Mouse (Mus musculus) heart, adult 18-20 months (tissue): ENCODE measurements around the gene Vps13d. TPM values are rescaled to one million over a fixed set of nuclear protein-coding genes. Genes with fewer than 3 reads are reported as not detected.
A peak's percentile ranks its signal among the peaks of the same experiment; 100 is the strongest.
"Not testable (repeated sequence)": the region's sequence is repeated elsewhere in the genome, so short reads cannot be mapped to it uniquely, and the experiment has no call there.

ENCODE experiments used
- DNase-seq, 2 experiments: peaks; one replicate each; pipeline ENCODE4 v3.0.0; 2021 to 2022; ENCODE audit warnings: mixed read lengths in 1 of 2
- total RNA-seq, 2 experiments: library from RNA; stranded (reverse); gene quantifications; 2 replicates each; pipeline ENCODE4 v1.2.3; 2021

The Vps13d gene
- total RNA-seq, 2 experiments from 2014 or later, result 75.5 to 76.4 TPM

DNA sequence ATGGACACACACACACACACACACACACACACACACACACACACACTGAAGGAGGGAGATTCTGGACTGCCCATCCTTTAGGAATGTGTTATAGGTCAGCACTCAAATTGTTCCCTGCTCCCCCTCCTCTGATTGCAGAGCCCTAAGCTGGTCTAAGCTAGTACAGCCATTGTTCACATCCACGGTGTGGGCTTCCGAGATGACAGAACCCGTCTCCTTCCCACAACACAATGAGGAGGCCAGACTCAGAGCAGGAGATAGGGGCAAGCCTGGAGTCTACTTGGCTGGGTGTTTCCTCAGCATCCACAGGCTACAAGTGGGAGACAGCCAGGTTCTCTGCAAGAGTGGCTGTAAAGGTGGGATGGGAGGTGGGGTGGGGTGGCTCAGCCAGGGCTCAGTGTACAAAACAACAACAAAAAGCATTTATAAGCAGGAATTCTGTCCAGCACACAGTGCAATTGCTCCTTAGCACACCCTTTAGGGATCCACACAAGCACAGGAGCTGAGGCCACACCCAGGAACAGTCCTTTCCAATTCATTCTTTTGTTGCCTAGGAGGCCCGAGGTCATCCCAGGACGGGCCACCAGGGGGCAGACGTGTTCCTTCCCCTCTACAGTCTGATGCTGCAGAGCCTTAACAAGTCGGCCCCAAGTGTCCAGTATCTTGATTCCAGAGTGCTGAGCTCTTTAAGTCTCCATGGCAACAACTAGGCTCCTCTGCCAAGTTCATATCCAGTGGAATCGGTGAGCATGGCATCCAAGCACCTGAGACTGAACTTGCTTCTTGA is 19.4 kb upstream of the Vps13d start:
- DNase-seq, result peak; percentile 93 to 97

DNA sequence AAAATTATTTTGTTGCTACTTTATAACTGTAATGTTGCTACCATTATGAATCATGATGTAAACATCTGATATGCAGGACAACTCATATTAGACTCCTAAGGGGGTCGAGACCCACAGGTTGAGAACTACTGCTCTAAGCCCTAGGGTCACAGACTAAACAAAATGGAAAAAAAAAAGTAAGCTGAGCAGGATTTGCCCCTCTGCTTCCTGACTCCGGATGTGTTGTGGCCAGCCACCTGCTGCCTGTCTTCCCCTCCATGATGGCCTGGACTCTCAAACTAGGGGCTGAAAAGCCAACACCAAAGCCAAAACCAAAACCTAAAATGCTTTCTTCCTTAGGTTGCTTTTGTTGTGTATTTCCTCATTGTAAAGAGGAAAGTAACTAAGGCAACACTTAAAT is 16.3 kb upstream of the Vps13d start:
- DNase-seq, result no peak

DNA sequence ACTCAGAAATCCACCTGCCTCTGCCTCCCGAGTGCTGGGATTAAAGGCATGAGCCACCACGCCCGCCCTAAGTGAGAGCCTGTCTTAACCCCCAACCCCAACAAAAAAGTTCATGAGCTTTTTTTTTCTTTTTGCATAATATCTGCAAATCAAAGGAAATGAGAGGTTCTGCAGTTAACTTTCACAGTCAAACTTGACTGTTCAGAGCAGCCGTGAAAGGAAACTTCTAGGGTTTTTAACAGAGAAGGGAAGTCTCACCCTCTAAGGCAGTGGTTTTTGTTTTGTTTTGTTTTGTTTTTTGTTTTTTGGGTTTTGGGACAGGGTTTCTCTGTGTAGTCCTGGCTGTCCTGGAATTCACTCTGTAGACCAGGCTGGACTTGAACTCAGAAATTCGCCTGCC is 15.8 kb upstream of the Vps13d start:
- no peak for DNase-seq

DNA sequence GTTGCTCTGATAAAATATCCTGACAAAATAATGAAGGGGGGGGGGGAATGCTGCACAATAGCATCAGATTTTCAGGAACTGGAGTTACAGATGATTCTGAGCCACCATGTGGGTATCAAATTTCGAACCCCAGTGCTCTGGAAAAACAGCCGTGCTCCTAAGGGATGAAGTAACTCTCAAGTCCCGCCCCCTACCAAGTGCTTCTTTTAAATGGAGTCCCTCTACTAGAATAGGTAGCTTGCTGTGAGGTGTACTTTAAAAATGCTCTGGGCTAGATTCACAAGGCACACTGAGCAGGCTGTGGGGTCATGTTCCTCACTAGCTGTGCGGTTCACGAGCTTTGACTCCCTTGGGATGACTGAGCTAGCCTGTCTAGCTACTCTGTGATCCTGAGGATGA is 14.9 kb upstream of the Vps13d start:
- no peak for DNase-seq

DNA sequence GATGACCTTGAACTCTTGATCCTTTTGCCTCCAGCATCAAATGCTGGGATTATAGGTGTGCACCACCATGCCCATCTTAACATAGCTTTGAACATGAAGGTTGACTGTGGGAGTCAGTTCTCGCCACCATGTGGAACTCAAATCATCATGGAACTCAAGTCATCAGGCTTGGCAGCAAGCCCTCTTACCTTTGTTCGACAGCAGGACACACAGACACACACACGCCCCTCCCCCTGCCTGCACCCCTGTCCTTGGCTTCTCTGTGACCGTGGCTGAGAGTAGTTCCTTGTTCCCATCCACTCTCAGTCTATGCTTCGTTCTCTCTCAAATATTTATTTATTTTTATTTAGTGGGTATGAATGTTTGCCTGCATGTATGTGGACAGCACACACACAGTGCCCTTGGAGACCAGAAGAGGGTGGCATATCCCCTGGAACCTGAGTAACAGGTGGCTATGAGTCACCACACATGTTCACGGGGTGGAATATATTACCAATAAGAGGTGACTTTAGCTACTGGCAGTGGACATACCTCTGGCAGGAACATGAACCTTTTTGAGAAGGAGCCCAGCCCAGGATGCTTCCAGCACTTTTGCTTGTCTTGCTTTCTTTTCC is 14.4 kb upstream of the Vps13d start:
- no peak for DNase-seq

DNA sequence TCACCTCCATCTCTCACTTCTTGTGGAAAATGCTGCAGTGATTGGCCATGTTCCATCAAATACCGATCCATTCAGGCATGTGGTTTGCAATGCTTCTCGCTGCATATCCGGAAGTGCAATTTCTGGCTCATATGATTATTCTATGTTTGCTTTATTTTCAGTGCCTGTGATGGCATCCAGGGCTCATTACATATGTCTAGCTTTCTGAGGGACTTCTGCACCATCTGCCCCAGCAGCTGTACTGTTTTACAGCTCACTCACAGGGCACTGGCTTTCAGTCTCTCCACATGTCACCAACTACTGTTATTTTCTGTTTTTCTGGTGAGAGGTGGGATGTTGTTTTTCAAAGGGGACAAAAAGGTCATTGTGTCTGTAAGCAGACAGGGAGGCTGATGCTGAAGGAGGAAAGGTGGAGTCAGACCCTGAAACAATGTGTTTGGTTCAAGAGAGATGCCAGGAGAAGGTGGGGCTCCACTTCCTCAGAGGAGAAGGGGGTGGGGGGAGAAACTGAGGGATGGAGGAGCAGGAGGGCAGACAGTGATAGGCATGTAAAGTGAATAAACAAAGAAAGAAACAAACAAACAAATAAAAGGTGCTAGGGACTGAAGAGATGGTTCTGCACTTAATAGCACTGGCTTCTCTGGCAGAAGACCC is 13.0 kb upstream of the Vps13d start:
- DNase-seq, result peak in 1 of 2 experiments; percentile 48

DNA sequence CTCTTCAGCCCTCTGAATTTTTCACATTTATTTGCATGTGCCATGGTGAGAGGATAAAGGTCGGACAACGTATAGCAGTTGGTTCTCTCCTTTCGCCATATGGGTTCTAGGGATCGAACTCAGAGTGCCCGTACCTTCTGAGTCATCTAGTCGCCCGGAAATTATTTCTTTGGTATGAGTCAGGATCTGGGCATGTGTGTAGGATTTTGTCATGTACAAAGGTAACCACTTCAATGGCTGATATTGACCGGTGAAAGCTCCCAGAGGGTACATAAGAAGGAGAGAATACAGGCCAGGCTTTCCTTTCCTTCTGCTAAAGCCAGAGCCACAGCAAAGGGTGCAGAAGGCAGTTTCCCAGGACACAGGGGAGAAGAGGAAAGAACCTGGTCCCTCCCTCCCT is 10.0 kb upstream of the Vps13d start:
- no peak for DNase-seq

DNA sequence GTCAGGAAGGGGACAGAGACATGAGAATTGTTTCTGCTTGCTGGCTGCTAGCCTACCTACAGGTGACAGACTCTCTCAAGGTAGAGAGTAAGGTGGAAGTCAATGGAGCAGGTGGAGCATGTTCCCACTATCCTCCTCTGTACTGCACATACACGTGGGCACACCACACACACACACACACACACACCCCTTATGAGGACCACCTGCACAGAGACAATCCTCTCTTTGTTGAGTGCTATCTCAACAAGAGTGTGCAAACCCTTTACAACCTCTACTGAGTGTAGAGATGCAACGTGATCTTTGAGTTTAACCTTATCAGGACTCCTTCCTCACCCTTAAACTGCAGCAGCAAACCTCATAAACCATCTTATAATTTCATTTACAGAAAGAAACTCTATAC is 8.5 kb upstream of the Vps13d start:
- no peak for DNase-seq

DNA sequence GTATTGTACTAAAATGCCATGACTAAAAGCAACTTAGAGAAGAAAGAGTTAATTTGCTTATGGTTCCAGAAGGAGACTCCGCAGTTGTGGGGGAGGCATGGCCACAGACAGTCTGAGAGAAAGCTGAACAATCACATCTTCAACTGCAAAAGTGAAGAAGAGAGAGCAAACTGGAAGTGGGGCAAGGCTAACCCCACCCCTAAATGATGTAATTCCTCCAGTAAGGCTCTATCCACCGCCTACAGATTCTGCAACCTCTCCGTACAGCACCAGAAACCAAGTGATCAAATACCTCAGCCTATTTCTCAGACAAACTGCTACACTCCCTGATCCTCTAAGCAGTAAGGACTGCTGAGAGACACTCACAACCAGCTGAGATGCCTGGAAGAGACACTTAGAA is 6.6 kb upstream of the Vps13d start:
- no peak for DNase-seq

DNA sequence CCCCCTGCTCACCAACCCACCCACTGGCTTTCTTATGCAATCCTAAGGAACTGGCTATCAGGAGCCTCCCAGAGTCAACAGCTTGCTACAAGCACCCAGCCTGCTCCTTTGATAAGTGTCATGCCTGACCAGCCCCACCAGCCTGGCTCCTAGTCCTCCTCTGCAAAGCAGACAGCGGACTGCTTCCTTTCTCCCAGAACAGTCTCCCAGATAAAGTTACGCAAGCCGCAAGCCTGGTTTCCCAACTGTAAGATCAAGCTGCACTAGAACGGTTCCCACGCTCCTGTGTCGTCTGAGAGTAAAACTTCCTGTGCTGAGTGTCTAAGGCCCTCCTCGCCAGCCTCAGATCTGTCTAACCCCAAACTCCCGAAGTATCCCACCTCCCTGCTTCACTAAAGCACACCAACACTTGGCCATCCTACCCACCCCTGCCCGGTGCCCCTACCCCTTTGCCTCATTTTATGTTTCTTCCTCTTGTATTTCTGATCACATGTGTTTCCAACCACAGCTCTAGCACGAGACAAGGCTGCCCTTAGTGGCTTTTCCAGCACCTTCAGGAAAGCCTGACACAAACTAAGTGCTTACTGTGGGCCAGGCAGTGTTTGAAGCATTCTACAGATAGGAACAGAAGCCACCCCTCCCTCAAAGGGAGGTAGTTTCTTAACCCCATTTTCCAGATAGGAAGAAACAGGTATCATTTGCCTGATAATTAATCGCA is 5.3 kb upstream of the Vps13d start:
- DNase-seq, result peak; percentile 76 to 85

DNA sequence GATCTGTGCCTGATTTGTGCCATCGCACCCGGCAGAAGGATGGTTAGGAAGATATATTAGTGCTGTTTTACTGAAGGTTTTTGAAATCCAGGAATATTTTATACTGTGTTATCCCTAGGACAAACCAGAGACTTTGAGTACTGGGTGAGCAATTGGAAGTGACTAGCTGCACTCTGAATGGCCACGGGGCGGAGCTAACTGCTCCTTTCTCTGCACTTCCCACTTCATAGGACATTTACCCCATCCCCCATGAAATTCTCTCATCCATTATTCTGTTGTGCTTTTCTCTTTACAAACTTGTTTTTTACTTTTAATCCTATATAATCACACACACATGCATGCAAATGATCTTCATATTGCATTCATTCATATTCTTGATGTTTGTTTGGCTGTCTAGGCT is 1.8 kb upstream of the Vps13d start:
- no peak for DNase-seq

DNA sequence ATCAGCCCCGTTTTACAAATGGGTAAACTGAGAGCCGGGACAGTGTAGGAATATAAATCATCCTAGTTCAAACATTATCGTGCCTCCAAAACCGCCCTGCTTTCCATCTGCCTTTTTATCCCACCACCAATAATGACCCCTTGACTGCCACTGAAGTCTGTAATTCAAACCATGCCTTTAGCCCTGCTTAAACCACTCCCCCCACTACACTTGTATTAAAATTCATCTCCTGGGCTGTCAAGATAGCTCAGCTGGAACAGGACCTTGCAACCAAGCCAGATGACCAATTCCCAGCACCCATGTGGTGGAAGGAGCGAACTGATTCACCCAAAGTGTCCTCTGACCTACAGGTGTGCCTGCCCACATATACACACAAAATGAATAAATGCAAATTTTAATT is 367 bp upstream of the Vps13d start:
- no peak for DNase-seq

DNA sequence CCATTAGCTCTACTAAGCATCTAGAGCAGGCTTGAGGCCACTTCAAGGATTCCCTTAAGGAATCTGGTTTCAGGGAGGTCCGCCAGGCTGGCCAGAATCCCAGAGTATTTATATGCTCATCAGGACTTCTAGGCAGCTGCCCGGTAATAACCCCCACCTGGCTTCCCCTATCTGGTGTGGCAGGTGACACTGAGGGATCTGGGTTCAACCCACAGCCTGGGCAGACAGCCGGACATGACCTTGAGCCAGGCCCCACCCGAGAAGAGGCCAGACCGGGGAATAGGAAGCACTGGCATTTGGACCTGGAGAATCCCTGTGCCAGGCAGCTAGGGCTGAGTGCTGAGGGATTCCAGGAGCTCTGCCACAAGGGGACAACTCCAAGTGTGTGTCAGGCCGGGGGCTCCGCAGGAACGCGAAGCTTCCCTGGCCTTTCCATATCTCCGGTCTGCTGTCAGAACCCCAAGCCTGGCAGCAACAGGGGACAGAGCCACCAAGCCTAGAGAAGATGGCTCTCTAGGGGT is 754 bp downstream of the Vps13d start:
- peak; percentile 79 to 89 for DNase-seq

DNA sequence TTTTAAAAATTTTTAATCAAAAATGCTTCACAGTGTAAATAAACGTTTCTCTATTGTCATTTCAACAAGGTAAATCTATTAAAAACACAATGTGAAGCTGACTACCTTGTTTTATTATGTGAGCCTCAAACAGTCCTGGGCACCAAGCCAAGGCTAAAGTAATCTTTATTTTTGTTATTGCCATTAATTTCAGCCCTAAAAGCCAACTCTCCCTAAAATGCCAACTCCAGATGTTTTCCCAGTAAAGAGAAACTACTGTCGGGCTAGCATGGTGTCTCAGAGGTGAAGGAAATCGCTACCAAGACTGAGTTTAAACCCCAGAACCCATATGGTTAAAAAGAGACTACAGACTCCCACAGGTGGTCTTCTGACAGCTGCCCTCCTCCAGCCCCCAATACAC is 1.4 kb downstream of the Vps13d start:
- DNase-seq, result peak in 1 of 2 experiments; percentile 21

DNA sequence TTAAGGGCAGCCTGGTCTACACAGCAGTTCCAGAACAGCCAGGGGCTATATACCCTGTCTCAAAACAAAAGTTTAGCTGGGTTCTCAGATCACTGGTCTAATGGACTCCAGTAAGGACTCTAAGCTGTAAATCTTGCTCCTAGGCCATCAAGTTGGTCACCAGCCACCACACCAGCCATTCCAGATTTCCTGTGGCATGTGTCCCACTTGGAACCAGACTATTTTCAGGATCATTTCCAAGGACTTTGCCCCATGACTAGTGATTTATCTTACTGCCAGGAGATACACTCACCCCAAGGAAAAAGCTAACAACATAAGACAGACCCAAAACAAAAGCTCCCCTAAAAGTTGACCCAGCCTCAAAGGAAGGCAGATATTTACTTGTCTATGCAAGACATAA is 2.1 kb downstream of the Vps13d start:
- peak; percentile 68 to 70 for DNase-seq

DNA sequence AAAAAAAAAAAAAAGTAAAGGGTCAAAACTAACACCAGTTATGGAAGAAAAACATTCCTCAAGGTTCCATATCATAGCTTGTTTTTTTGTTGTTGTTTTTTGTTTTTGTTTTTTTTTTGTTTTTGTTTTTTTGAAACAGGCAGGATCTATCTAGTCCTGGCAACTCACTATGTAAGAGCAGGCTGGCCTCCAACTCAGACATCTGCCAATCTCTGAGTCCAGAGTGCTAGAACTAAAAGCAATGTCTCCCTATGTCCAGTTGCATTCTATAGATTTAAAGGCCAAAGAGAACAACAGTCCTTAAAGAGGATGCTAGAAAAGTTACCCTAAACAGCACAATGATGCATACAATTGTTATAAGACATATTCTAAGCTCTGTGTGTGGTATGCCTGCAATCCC is 6.2 kb downstream of the Vps13d start:
- DNase-seq, result no peak

DNA sequence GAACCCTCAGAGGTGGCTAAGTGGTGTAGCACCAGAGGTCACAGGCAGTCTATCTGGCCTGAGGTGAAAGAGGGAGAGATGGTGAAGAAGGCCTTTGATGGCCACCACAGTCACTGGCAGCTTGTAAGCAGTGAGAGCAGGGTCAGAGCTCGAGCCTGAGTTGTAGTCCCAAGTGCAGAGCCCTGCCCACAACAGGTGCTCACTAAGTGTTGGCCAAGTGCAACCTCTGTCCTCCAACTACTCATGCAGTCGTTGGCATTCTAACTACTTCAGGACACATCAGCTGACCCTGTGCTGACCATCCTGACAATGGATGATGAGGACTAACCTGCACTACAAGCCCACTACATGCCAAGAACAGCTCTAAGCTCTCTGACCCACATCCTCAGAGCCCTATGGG is 7.2 kb downstream of the Vps13d start:
- no peak for DNase-seq

DNA sequence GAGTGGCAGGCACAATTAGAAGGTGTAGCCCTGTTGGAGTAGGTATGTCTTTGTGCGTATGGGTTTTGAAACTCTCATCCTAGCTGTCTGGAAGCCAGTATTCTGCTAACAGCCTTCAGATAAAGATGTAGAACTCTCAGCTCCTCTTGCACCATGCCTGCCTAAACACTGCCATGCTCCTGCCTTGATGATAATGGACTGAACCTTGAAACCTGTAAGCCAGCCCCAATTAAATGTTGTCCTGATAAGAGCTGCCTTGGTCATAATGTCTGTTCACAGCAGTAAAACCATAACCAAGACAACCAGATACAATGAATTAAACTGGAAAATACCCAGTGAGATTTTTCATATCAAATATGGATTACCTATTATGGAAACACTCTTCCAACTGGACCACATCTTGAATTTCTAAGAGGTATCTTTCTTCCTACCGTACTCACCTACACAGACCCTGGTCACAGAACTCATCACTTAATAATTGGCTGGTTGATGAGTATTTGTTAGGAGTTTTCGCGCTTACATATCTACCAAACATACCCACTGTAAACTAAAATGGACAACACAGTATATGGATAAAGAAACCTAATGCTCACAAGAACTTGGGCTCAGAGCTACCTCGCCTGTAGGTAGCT is 15.8 kb downstream of the Vps13d start:
- DNase-seq, result no peak

DNA sequence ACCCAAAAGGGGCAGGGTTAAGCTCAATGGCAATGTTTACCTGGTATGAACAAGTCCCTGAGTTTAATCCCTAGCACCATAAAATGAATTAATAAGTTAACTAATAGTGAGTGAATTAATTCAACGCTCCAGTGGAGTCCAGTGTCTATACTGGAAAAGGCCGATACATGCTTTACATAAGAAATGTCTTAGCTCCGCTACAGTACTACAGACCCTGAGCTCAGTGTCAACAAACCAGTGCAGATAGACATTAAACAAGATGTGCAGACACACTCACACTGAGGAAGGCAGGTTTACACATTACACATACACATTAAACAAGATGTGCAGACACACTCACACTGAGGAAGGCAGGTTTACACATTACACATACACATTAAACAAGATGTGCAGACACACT is 29.3 kb downstream of the Vps13d start:
- not testable (repeated sequence) for DNase-seq

DNA sequence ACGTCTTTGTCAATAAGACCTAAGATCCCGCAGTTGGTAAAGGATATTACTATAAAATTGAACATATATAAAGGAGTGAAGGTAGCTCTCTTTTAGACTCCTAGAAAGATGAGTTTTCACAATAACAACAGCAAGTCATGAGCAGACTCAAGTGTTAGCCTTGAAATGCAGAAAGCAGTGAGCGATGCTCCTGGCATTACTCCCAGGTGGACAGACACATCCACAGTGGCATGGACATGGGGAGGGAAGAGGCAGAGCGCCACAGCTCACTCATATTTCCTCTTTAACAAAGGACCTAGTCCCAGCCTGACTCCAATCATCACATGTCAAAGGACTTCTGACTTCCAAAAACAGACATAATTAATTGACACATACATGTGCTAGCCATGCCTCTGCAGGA is 30.7 kb downstream of the Vps13d start:
- no peak for DNase-seq

DNA sequence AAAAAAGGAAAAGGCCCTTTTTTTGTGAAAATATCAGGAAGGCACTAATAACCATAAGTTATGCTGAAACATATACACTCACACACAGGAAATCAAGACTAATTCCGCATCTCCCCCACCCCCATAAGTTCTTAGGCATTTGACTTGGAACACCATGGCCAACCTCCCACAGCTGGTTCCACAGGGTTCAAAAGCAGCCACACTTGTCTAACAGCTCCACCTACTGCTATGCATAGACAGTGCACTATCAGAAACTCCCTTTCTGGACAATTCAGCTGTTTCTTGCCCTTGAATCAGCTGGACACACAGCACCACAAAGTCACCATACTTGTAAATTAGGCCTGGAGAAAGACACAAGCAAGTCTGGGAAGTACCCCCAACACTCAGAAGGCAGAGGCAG is 33.6 kb downstream of the Vps13d start:
- no peak for DNase-seq

DNA sequence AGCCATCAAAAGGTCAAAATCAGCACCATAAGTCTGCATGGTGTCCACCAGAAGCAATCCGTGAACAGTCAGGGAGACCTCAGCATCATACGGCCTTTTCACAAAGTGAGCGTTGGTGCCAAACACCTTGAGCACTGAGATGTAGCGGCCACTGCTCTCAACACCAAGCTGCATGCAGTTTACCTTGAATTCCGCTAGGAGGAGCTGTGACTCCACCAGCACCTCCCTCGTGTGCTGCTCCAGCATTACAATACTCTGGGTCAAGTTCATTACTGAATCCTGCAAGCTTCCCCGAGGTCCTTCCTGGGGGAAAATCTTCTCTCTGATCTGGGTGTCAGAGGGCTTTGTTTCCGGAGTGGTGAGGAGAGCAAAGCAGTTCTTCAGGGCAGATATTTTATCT is 38.8 kb downstream of the Vps13d start:
- DNase-seq, result peak; percentile 49 to 78
